Mouse (Mus musculus): Measurements from ENCODE around the gene Nbas.

GRCm38 (mm10) chr12:13242453-13242852, 26.5 kb upstream of the Nbas start:
- TF ChIP-seq MAFK (IDR thresholded peaks at IDR 0.05; ENCODE audit: insufficient read depth, low read depth, low read length) (no peak), ZC3H11A (IDR thresholded peaks at IDR 0.05; ENCODE audit: borderline replicate concordance, low read depth, low read length) (no peak), HCFC1 (IDR thresholded peaks at IDR 0.05; ENCODE audit: borderline replicate concordance, insufficient read depth, low read length) (no peak)
